Mouse (Mus musculus): ENCODE measurements around the gene Arsk. TPM values are rescaled to one million over a fixed set of nuclear protein-coding genes. Genes with fewer than 3 reads are reported as not detected.

Arsk gene
- total and polyA plus RNA-seq, 3 experiments = 2.7 to 4.3 TPM; not detected in 1

GRCm38 (mm10) chr13:76132415-76132814 is 34.0 kb upstream of the Arsk start:
- DNase-seq (ENCODE audit: low read depth, low spot score) = no peak
- Histone ChIP-seq H3K27ac (ENCODE audit: control insufficient read depth, low read depth, low read length) (no peak overlapping the region), H3K9ac (ENCODE audit: control insufficient read depth, low read depth, low read length, poor library complexity, severe bottlenecking) (no peak overlapping the region), H3K4me1 (ENCODE audit: control insufficient read depth in 1 of 2, insufficient read depth in 2 of 2, low read length in 2 of 2) (no peaks in the 10 kb centered on the region), H3K9me3 (replicated peaks; ENCODE audit: insufficient read depth, low read length) (no peaks in the 10 kb centered on the region), H3K4me3 (ENCODE audit: control insufficient read depth in 1 of 2, insufficient read depth in 1 of 2, low read depth in 2 of 2, low read length in 2 of 2) (no peak overlapping the region), H3K27me3 (ENCODE audit: control insufficient read depth in 1 of 2, insufficient read depth in 2 of 2, low read length in 2 of 2) (no peaks in the 10 kb centered on the region), H3K36me3 (ENCODE audit: control insufficient read depth in 1 of 2, insufficient read depth in 2 of 2, low read length in 2 of 2) (peaks cover 0 to 15% of the 10 kb centered on the region in 2 experiments; a peak in 2 of 4 replicates), H3K79me2 (ENCODE audit: control insufficient read depth, insufficient read depth, low read length, poor library complexity) (no peaks in the 10 kb centered on the region)
- no peak for TF ChIP-seq CHD2 (IDR thresholded peaks at IDR 0.05; ENCODE audit: low read length)
- TF ChIP-seq ZMIZ1 (IDR thresholded peaks at IDR 0.05; ENCODE audit: low read depth, low read length) = no peak
- no peak for TF ChIP-seq ELF1 (IDR thresholded peaks at IDR 0.05; ENCODE audit: low read depth, low read length)
- TF ChIP-seq CHD1 (IDR thresholded peaks at IDR 0.05; ENCODE audit: low read depth, low read length) = no peak
- no peak for TF ChIP-seq CTCF (IDR thresholded peaks at IDR 0.05 in 2 of 3, conservative IDR thresholded peaks at IDR 0.05 in 1 of 3; ENCODE audit: control insufficient read depth in 1 of 3, insufficient read depth in 1 of 3, low read depth in 2 of 3, low read length in 3 of 3, poor library complexity in 1 of 3, severe bottlenecking in 1 of 3)
- TF ChIP-seq MYC (IDR thresholded peaks at IDR 0.05; ENCODE audit: low read depth, low read length) = no peak
- no peak for TF ChIP-seq POLR2A (IDR thresholded peaks at IDR 0.05; ENCODE audit: control insufficient read depth in 1 of 2, insufficient read depth in 1 of 2, low read depth in 1 of 2, low read length in 2 of 2, poor library complexity in 1 of 2)
- no peak for TF ChIP-seq GATA1 (IDR thresholded peaks at IDR 0.05; ENCODE audit: low read depth, low read length)
- TF ChIP-seq MAZ (IDR thresholded peaks at IDR 0.05; ENCODE audit: low read depth, low read length) = no peak
- TF ChIP-seq POLR2AphosphoS5 (IDR thresholded peaks at IDR 0.05; ENCODE audit: borderline replicate concordance, low read depth, low read length) = no peak
- no peak for TF ChIP-seq POLR2AphosphoS2 (IDR thresholded peaks at IDR 0.05; ENCODE audit: low read length)
- TF ChIP-seq ZC3H11A (IDR thresholded peaks at IDR 0.05; ENCODE audit: low read depth, low read length) = no peak
- TF ChIP-seq GABPA (IDR thresholded peaks at IDR 0.05; ENCODE audit: low read depth, low read length) = no peak
- no peak for TF ChIP-seq ETS1 (IDR thresholded peaks at IDR 0.05; ENCODE audit: low read depth, low read length)
- no peak for TF ChIP-seq BHLHE40 (IDR thresholded peaks at IDR 0.05; ENCODE audit: borderline replicate concordance, low read depth, low read length)
- TF ChIP-seq TCF12 (IDR thresholded peaks at IDR 0.05; ENCODE audit: low read depth, low read length) = no peak
- no peak for TF ChIP-seq RAD21 (IDR thresholded peaks at IDR 0.05; ENCODE audit: low read depth, low read length)
- no peak for TF ChIP-seq MAFK (IDR thresholded peaks at IDR 0.05; ENCODE audit: borderline replicate concordance, low read depth, low read length)
- no peak for TF ChIP-seq MEF2A (IDR thresholded peaks at IDR 0.05; ENCODE audit: extremely low read depth, insufficient replicate concordance, low read depth, low read length, poor library complexity, severe bottlenecking)

GRCm38 (mm10) chr13:76128799-76129198 is 30.3 kb upstream of the Arsk start:
- no peaks in the 10 kb centered on the region for H3K4me1 ChIP-seq (ENCODE audit: control insufficient read depth in 1 of 2, insufficient read depth in 2 of 2, low read length in 2 of 2)
- no peaks in the 10 kb centered on the region for H3K79me2 ChIP-seq (ENCODE audit: control insufficient read depth, insufficient read depth, low read length, poor library complexity)
- H3K27ac ChIP-seq (ENCODE audit: control insufficient read depth, low read depth, low read length) = no peak overlapping the region
- DNase-seq (ENCODE audit: low read depth, low spot score) = peak; percentile 8
- no peaks in the 10 kb centered on the region for H3K27me3 ChIP-seq (ENCODE audit: control insufficient read depth in 1 of 2, insufficient read depth in 2 of 2, low read length in 2 of 2)
- TF ChIP-seq MAZ (IDR thresholded peaks at IDR 0.05; ENCODE audit: low read depth, low read length) = no peak
- TF ChIP-seq NRF1 (IDR thresholded peaks at IDR 0.05; ENCODE audit: insufficient read depth, low read depth, low read length, poor library complexity, severe bottlenecking) = no peak
- H3K4me3 ChIP-seq (ENCODE audit: control insufficient read depth in 1 of 2, insufficient read depth in 1 of 2, low read depth in 2 of 2, low read length in 2 of 2) = no peak overlapping the region
- no peak overlapping the region for H3K9ac ChIP-seq (ENCODE audit: control insufficient read depth, low read depth, low read length, poor library complexity, severe bottlenecking)
- no peaks in the 10 kb centered on the region for H3K9me3 ChIP-seq (replicated peaks; ENCODE audit: insufficient read depth, low read length)
- H3K36me3 ChIP-seq (ENCODE audit: control insufficient read depth in 1 of 2, insufficient read depth in 2 of 2, low read length in 2 of 2) = peaks cover 0 to 10% of the 10 kb centered on the region in 2 experiments; a peak in 2 of 4 replicates

All from MEL (cell line).